Mouse (Mus musculus): Measurements from ENCODE around the gene Rab5if.
"Not testable (repeated sequence)": the region's sequence is repeated elsewhere in the genome, so short reads cannot be mapped to it uniquely, and the experiment has no call there.

Rab5if gene

GRCm38 (mm10) chr2:156862772-156863486, at the start of gene Rab5if:
Gene Rab5if (plus strand): TSS chr2:156863128.
- peak; percentile 98 for DNase-seq

- no peak for DNase-seq
These were observed 48.6 kb upstream of the Rab5if start for GRCm38 (mm10) chr2:156814344-156814801.

- DNase-seq, result no peak
These were observed 48.0 kb upstream of the Rab5if start for GRCm38 (mm10) chr2:156814893-156815292.

- DNase-seq, result no peak
These were observed 47.5 kb upstream of the Rab5if start for GRCm38 (mm10) chr2:156815412-156815811.

- no peak for DNase-seq
These were observed 46.8 kb upstream of the Rab5if start for GRCm38 (mm10) chr2:156816116-156816515.

- peak in 1 of 2 experiments; percentile 14 for DNase-seq
These were observed 37.8 kb upstream of the Rab5if start for GRCm38 (mm10) chr2:156825128-156825527.

- DNase-seq, result no peak
These were observed 28.6 kb upstream of the Rab5if start for GRCm38 (mm10) chr2:156834336-156834735.

- no peak for DNase-seq
These were observed 24.1 kb upstream of the Rab5if start for GRCm38 (mm10) chr2:156838839-156839238.

GRCm38 (mm10) chr2:156839319-156840191, 23.4 kb upstream of the Rab5if start, which contains the start of gene Tgif2:
Gene Tgif2 (plus strand): TSS chr2:156840007.
- DNase-seq, result peak; percentile 86 to 88

GRCm38 (mm10) chr2:156840301-156841027, 22.5 kb upstream of the Rab5if start:
- peak; percentile 57 to 63 for DNase-seq

- DNase-seq, result peak; percentile 53 to 54
These were observed 21.7 kb upstream of the Rab5if start for GRCm38 (mm10) chr2:156841028-156841840.

GRCm38 (mm10) chr2:156841841-156842706, 20.9 kb upstream of the Rab5if start:
- DNase-seq, result peak; percentile 48 to 51

GRCm38 (mm10) chr2:156842711-156843110, 20.2 kb upstream of the Rab5if start:
- DNase-seq, result no peak

- no peak for DNase-seq
These were observed 19.6 kb upstream of the Rab5if start for GRCm38 (mm10) chr2:156843331-156843730.

- no peak for DNase-seq
These were observed 18.2 kb upstream of the Rab5if start for GRCm38 (mm10) chr2:156844715-156845114.

- no peak for DNase-seq
These were observed 15.3 kb upstream of the Rab5if start for GRCm38 (mm10) chr2:156847653-156848052.

- DNase-seq, result no peak
These were observed 14.3 kb upstream of the Rab5if start for GRCm38 (mm10) chr2:156848526-156849182.

- DNase-seq, result no peak
These were observed 12.4 kb upstream of the Rab5if start for GRCm38 (mm10) chr2:156850505-156850904.

- DNase-seq, result not testable (repeated sequence)
These were observed 9.3 kb upstream of the Rab5if start for GRCm38 (mm10) chr2:156853584-156853983.

GRCm38 (mm10) chr2:156853999-156854771, 8.7 kb upstream of the Rab5if start:
- not testable (repeated sequence) for DNase-seq

All from B cell, adult 2 months (primary cell).